Mouse (Mus musculus): ENCODE measurements around the gene Slc35a1.

DNA sequence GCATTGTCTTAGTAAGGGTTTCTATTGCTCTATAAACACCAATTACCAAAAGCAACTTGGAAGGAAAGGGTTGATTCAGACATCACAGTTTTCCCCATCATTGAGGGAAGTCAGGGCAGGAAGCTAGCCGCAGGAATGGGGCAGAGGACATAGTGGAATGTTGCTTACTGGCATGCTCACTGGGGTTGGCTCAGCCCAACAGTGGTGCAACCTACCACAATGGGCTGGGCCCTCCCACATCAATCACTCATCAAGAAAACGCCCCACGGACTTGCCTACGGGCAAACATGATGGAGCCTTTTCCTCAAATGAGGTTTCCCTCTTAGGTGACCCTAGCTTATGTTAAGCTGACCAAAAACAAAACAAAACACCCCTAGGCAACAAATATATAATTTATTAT, 35.9 kb upstream of the Slc35a1 start:
- no peak for TF ChIP-seq CTCF (conservative IDR thresholded peaks at IDR 0.05; ENCODE audit: low read length)
- TF ChIP-seq POU5F1 (IDR thresholded peaks at IDR 0.05; ENCODE audit: borderline replicate concordance, low read length): no peak
